Mouse (Mus musculus): ENCODE data around the gene Ddb1. TPM values are rescaled to one million over a fixed set of nuclear protein-coding genes. Genes with fewer than 3 reads are reported as not detected.
"Not testable (repeated sequence)": the region's sequence is repeated elsewhere in the genome, so short reads cannot be mapped to it uniquely, and the experiment has no call there.

Gene Ddb1
- polyA plus RNA-seq (2012; rRNA removed): 123 and 127 TPM in 2 replicates

- TF ChIP-seq CTCF (conservative IDR thresholded peaks at IDR 0.05; ENCODE audit: insufficient read depth, insufficient read length, low read depth, low read length): peak; percentile 50
- peak; percentile 93 for TF ChIP-seq POLR2A (IDR thresholded peaks at IDR 0.05; ENCODE audit: low read depth, low read length)
- peaks cover 13% of the 10 kb centered on the region; the same call in 1 of the 2 replicates for H3K4me1 ChIP-seq (ENCODE audit: control insufficient read depth, insufficient read depth, low read length)
- peaks cover 3% of the 10 kb centered on the region for H3K36me3 ChIP-seq (ENCODE audit: control insufficient read depth, insufficient read depth, low read length)
- under 1% methylated on average over 49 of the region's 49 CpGs for WGBS
- DNase-seq: peak; percentile 99
- peak within 1 kb of the TSS; percentile 93 for H3K4me3 ChIP-seq (ENCODE audit: insufficient read depth, low read depth, low read length)
- H3K27ac ChIP-seq (ENCODE audit: insufficient read depth, low read depth, low read length): peak within 1 kb of the TSS; percentile 98
- no peaks in the 10 kb centered on the region for H3K27me3 ChIP-seq (replicated peaks; ENCODE audit: control insufficient read depth, insufficient read depth, low read length)
Measured at GRCm38 (mm10) chr19:10605293-10605900, at the start of gene Ddb1, which contains the start of gene Tkfc. Gene Ddb1, plus strand, starts transcription at chr19:10605327. Gene Tkfc, minus strand, starts transcription at chr19:10605654.

- under 1% methylated on average over 43 of the region's 43 CpGs for WGBS
- Histone ChIP-seq H3K27ac (ENCODE audit: insufficient read depth, low read depth, low read length) (peak within 1 kb of the TSS; percentile 76), H3K36me3 (ENCODE audit: control insufficient read depth, insufficient read depth, low read length) (no peaks in the 10 kb centered on the region), H3K4me1 (ENCODE audit: control insufficient read depth, insufficient read depth, low read length) (peaks cover 6% of the 10 kb centered on the region), H3K27me3 (replicated peaks; ENCODE audit: control insufficient read depth, insufficient read depth, low read length) (no peaks in the 10 kb centered on the region), H3K4me3 (ENCODE audit: insufficient read depth, low read depth, low read length) (peak within 1 kb of the TSS; percentile 97)
- TF ChIP-seq CTCF (conservative IDR thresholded peaks at IDR 0.05; ENCODE audit: insufficient read depth, insufficient read length, low read depth, low read length) (no peak), POLR2A (IDR thresholded peaks at IDR 0.05; ENCODE audit: low read depth, low read length) (peak; percentile 58)
- peak; percentile 90 for DNase-seq
Measured at GRCm38 (mm10) chr19:10555624-10556510, 49.3 kb upstream of the Ddb1 start, which contains the start of gene Tmem216. Gene Tmem216, minus strand, starts transcription at chr19:10556238.

GRCm38 (mm10) chr19:10557001-10557400 lies 48.1 kb upstream of the Ddb1 start:
- 60% methylated on average over 2 of the region's 2 CpGs for WGBS
- H3K27ac ChIP-seq (ENCODE audit: insufficient read depth, low read depth, low read length): no peak overlapping the region
- no peak for DNase-seq
- H3K4me1 ChIP-seq (ENCODE audit: control insufficient read depth, insufficient read depth, low read length): peaks cover 6% of the 10 kb centered on the region
- H3K4me3 ChIP-seq (ENCODE audit: insufficient read depth, low read depth, low read length): no peak overlapping the region
- no peaks in the 10 kb centered on the region for H3K36me3 ChIP-seq (ENCODE audit: control insufficient read depth, insufficient read depth, low read length)
- H3K27me3 ChIP-seq (replicated peaks; ENCODE audit: control insufficient read depth, insufficient read depth, low read length): no peaks in the 10 kb centered on the region
- TF ChIP-seq CTCF (conservative IDR thresholded peaks at IDR 0.05; ENCODE audit: insufficient read depth, insufficient read length, low read depth, low read length) (no peak), POLR2A (IDR thresholded peaks at IDR 0.05; ENCODE audit: low read depth, low read length) (no peak)

GRCm38 (mm10) chr19:10557430-10557829 lies 47.7 kb upstream of the Ddb1 start:
- peaks cover 6% of the 10 kb centered on the region for H3K4me1 ChIP-seq (ENCODE audit: control insufficient read depth, insufficient read depth, low read length)
- no peak for DNase-seq
- no peaks in the 10 kb centered on the region for H3K27me3 ChIP-seq (replicated peaks; ENCODE audit: control insufficient read depth, insufficient read depth, low read length)
- H3K36me3 ChIP-seq (ENCODE audit: control insufficient read depth, insufficient read depth, low read length): no peaks in the 10 kb centered on the region
- no peak overlapping the region for H3K4me3 ChIP-seq (ENCODE audit: insufficient read depth, low read depth, low read length)
- TF ChIP-seq POLR2A (IDR thresholded peaks at IDR 0.05; ENCODE audit: low read depth, low read length): no peak
- TF ChIP-seq CTCF (conservative IDR thresholded peaks at IDR 0.05; ENCODE audit: insufficient read depth, insufficient read length, low read depth, low read length): no peak
- H3K27ac ChIP-seq (ENCODE audit: insufficient read depth, low read depth, low read length): no peak overlapping the region
- WGBS: 36% methylated on average over 2 of the region's 2 CpGs

GRCm38 (mm10) chr19:10557837-10558375 lies 47.2 kb upstream of the Ddb1 start:
- not testable (repeated sequence) for H3K4me3 ChIP-seq (ENCODE audit: insufficient read depth, low read depth, low read length); DNase-seq; H3K36me3 ChIP-seq (ENCODE audit: control insufficient read depth, insufficient read depth, low read length); H3K27me3 ChIP-seq (replicated peaks; ENCODE audit: control insufficient read depth, insufficient read depth, low read length); H3K27ac ChIP-seq (ENCODE audit: insufficient read depth, low read depth, low read length); H3K4me1 ChIP-seq (ENCODE audit: control insufficient read depth, insufficient read depth, low read length)
- 74% methylated on average over 4 of the region's 4 CpGs for WGBS

GRCm38 (mm10) chr19:10560108-10560507 lies 45.0 kb upstream of the Ddb1 start:
- Histone ChIP-seq H3K27me3 (replicated peaks; ENCODE audit: control insufficient read depth, insufficient read depth, low read length) (no peaks in the 10 kb centered on the region), H3K27ac (ENCODE audit: insufficient read depth, low read depth, low read length) (no peak overlapping the region), H3K4me1 (ENCODE audit: control insufficient read depth, insufficient read depth, low read length) (peaks cover 6% of the 10 kb centered on the region), H3K36me3 (ENCODE audit: control insufficient read depth, insufficient read depth, low read length) (no peaks in the 10 kb centered on the region), H3K4me3 (ENCODE audit: insufficient read depth, low read depth, low read length) (no peak overlapping the region)
- TF ChIP-seq POLR2A (IDR thresholded peaks at IDR 0.05; ENCODE audit: low read depth, low read length): no peak
- peak; percentile 32; the same call in 1 of the 2 replicates for TF ChIP-seq CTCF (conservative IDR thresholded peaks at IDR 0.05; ENCODE audit: insufficient read depth, insufficient read length, low read depth, low read length)
- whole genome bisulfite sequencing: 40% methylated on average over 5 of the region's 5 CpGs
- peak; percentile 37 for DNase-seq
